Mouse (Mus musculus): Measurements from ENCODE around the gene Hcrt.

DNA sequence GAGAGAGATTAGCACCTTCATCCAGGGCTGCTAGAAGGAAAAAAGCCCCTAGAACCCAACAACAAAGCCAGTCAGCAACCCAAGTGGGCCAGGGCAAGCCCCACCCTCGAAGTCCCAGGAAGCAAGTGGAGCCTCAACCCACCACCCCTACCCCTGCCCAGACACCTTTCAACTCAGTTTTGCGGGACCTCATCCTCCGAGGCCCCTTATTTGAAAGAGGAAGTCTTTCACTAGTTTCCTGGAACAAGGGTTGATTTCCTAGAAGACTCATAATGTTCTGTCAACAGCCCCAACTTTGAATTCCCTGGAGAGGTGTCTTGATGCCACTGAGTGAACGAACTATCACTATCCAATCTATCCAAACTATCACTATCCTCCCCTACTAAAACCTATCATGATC lies 32.8 kb downstream of the Hcrt start:
- TF ChIP-seq CTCF (IDR thresholded peaks at IDR 0.05; ENCODE audit: low read depth, low read length) (no peak), TAL1 (conservative IDR thresholded peaks at IDR 0.05; ENCODE audit: low read depth, low read length) (no peak), POLR2AphosphoS5 (IDR thresholded peaks at IDR 0.05; ENCODE audit: insufficient replicate concordance, low read depth, low read length) (no peak)

All from G1E (cell line).